Mouse (Mus musculus) 416B (cell line): ENCODE measurements around the gene Lrrc4b.

Experiments
- DNase-seq: peaks from one replicate; pipeline ENCODE4 v3.0.0; 2011; ENCODE audit warnings: low read depth

Lrrc4b gene

GRCm38 (mm10) chr7:44428968-44429521, at the start of gene Lrrc4b:
Gene Lrrc4b, plus strand, starts transcription at chr7:44429018.
- DNase-seq = no peak

- no peak for DNase-seq
Measured at GRCm38 (mm10) chr7:44382541-44382940, 46.3 kb upstream of the Lrrc4b start.

- DNase-seq = peak; percentile 49
Measured at GRCm38 (mm10) chr7:44383980-44384715, 44.7 kb upstream of the Lrrc4b start, which contains the start of gene Syt3. Gene Syt3, plus strand, starts transcription at chr7:44384102.

DNA sequence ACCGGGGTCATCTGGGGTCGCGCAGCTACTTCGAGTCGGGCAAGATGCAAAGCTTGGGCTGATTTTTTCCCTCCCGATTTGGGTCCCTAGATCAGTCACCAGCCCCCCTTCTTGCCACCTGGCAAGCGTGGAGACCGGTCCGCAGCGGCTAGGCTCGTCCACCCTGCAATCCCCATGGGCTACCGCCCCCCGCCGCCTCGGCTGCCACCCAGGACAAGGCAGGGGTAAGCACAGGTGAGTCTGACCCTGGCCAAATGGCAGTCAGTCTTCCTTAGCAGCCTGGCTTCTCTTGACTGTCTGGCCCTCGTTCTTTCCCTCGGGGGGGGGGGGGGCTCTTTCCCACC, 44.1 kb upstream of the Lrrc4b start:
- DNase-seq = no peak

DNA sequence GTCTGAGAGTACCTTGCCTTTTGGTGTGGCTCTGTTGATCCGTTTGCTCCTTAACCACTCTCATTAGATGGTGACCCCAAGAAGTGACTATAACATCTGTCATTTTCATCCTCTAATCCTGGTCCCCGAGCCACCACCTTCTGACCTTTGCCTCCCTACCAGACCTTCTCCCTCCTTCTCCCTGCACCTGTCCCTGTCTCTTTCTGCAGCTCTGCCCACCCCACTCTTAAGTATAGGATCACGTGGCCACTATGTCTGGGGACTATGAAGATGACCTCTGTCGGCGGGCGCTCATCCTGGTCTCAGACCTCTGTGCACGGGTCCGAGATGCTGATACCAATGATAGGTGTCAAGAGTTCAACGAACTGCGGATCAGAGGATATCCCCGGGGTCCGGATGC, 43.1 kb upstream of the Lrrc4b start, which contains the start of gene 1700008O03Rik:
Gene 1700008O03Rik (minus strand): TSS at position 101 of the 400 bp plus-strand sequence.
- DNase-seq = no peak

- DNase-seq = no peak
Measured at GRCm38 (mm10) chr7:44391831-44392230, 37.0 kb upstream of the Lrrc4b start.

GRCm38 (mm10) chr7:44392341-44392740, 36.5 kb upstream of the Lrrc4b start:
- DNase-seq = no peak

- no peak for DNase-seq
Measured at GRCm38 (mm10) chr7:44393284-44393683, 35.5 kb upstream of the Lrrc4b start.

DNA sequence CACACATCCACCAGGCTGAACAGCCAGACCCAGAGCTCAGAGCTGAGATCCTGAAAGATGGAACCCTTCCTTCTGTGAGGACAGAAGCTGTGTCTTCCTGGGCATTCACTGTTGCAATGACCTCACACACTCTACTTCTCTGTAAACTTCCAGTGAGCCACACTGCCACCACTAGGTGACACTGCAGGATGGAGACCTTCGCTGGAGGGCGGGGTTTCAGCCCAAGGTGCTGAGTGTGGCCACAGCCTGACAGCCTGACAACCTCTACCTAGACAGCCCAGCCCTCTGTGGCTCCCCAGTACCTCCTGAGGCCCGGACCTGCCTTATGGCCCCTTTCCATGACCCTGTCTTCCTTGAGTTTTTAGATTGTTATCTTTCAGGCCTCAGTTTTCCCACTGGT, 30.2 kb upstream of the Lrrc4b start:
- DNase-seq = peak; percentile 76

- DNase-seq = peak; percentile 36
Measured at GRCm38 (mm10) chr7:44401673-44402072, 27.1 kb upstream of the Lrrc4b start.

DNA sequence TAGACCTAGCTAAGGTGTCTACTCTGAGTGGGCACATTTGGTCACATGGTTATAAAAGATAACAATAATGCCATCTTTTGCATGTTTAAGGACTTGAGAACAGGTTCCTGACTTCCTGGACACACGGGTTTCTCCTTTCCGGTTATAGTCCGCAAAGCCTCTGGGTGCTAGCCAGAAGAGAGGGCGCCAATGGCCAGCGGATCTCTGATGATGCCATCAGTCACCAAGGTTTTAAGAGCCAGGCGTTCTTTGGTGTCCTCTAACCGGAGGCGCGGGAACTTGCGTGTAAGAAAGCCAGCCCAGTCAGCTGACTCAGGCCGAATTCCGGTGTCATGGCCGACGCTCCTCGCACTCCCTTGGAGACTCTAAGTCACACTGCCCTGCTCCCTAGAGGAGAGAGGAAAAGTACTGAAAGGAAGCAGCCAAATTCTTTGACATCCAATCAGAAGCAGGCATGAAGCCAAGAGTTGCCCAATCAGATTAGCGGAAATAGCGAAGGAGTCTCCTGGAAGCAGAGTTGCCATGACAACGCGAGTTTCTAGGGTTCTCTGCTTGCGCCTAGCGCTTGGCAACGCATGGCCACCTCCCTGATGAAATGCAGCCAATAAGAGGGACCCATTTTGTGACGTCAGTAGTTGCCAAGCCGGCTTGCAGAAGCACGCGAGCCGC, 23.3 kb upstream of the Lrrc4b start:
- peak; percentile 94 for DNase-seq

GRCm38 (mm10) chr7:44406015-44406355, 22.8 kb upstream of the Lrrc4b start:
- DNase-seq = no peak

GRCm38 (mm10) chr7:44411144-44411543, 17.7 kb upstream of the Lrrc4b start:
- DNase-seq = peak; percentile 12

DNA sequence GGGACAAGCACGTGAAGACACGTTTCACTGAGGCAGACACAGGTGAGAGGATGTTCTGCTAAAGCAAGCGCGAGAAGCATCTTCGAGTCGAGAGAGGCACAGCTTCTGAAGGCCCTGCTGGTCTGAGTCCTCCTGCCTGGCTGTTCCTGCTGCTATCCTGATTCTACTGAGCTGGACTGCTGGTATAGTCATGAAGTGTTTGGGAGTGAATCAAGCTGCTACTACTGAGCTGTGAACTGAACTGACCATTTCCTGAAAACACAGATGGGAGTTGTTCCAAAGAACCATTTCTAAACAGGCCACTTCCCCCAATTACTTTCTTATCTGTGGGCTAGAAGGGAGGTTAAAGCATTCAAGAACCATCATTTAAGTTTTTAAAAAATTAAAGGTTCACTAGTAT, 15.5 kb upstream of the Lrrc4b start:
- DNase-seq = no peak

GRCm38 (mm10) chr7:44427666-44428065, 1.2 kb upstream of the Lrrc4b start:
- no peak for DNase-seq

- DNase-seq = no peak
Measured at GRCm38 (mm10) chr7:44428171-44428950, 457 bp upstream of the Lrrc4b start.

- no peak for DNase-seq
Measured at GRCm38 (mm10) chr7:44429534-44430488, 993 bp downstream of the Lrrc4b start.

DNA sequence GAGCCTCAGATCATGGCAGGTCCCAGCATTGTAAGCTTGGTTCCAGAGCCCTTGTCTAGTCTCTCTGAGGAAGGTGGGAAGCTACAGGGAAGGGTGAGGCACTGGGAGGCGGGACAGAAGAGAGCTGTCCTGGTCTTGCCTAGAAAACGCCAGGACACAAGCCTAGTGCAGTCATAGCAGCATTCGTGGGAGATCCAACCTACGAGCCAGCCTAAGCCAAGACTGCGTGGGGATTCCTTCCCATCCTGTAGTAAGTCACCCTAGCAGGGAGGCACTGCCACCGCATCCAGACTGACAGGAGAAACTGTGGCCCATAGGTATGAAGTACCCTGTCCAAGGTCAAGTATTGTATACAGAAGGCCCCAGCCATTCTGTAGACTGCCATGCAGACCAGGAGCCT, 3.7 kb downstream of the Lrrc4b start:
- no peak for DNase-seq

DNA sequence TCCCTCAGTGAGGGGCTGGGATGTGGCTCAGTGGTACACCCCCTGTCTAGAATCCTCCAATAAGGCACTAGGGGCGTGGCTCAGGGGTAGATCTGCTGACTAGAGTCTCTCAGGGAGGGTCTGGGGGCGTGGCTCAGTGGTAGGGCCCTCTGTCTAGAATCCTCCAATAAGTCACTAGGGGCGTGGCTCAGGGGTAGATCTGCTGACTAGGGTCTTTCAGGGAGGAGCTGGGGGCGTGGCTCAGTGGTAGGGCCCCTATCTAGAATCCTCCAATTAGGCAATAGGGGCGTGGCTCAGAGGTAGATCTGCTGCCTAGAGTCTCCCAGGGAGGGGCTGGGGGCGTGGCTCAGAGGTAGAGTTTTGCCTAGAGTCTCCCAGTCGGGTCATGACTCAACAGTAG, 4.6 kb downstream of the Lrrc4b start:
- peak; percentile 93 for DNase-seq

DNA sequence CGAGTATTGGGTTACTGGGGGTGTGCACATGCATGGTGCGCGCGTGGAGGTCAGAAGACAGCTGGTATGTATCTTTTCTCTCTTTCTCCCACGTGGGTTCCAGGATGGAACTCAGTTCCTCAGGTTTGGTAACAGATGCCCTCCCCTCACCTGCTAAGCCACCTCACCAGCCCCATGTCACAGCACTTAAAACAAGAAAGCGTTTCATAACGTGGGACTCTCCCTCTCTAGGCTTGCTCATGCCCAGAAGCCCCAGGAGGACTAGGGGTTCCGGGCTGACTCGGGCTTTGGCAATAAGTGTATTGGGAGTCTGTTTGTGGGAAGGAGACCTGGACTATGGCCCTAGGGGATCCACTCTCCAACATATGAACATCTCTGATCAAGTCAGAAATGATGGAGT, 5.3 kb downstream of the Lrrc4b start:
- DNase-seq = no peak

GRCm38 (mm10) chr7:44435796-44436195, 7.0 kb downstream of the Lrrc4b start:
- DNase-seq = no peak
